Mouse (Mus musculus) liver, adult 2 months (tissue): ENCODE data around the gene Gjc1.

Experiments
- CTCF ChIP-seq: fragments of 200-500 bp; IDR thresholded peaks from 2 replicates; pipeline ENCODE4 v1.5.1; 2011; ENCODE audit warnings: low read depth, low read length, control low read depth
- POLR2A ChIP-seq: fragments of 200-500 bp; IDR thresholded peaks from 2 replicates; pipeline ENCODE4 v1.6.1; 2011; ENCODE audit warnings: low read length, control low read depth; ENCODE audit not compliant: insufficient read depth; ENCODE audit errors: extremely low read depth

DNA sequence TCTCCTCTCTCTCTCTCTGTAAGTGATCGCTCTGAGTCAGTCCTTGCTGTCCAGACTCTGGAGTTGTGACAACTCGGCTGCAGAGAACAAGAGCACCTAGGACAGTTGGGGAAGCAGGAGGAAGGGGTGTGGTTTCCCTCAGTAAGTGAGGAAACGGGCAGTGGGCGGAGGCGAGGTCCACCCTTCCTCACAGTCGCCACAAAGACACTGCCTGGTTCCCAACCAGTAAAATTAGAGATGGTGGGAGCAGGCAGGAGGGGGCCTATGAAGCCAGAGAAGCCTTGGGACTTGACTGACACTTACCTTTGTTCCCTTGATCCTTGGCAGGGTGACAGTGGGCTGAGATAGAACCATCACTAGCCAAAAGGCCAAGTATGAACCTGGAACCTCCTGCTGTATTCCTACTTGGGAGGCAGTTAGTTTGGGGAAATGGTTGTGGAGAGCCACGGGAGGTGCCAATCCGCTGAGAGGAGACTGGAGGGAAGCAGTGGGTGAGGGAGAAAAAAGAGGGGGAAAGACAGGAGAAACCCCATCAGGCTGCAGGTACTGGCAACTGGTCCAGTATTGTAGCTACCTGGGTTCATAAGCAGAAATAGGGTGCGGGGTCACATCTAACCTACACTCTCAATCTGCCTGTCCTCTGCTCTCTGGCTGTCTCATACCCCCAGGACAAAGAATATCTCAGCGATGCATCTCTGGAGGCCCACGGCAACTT, 39.1 kb downstream of the Gjc1 start:
- no peak for TF ChIP-seq POLR2A
- no peak for TF ChIP-seq CTCF
